ENCODE assay signal across 14 mouse cellular contexts in the genomic region with DNA sequence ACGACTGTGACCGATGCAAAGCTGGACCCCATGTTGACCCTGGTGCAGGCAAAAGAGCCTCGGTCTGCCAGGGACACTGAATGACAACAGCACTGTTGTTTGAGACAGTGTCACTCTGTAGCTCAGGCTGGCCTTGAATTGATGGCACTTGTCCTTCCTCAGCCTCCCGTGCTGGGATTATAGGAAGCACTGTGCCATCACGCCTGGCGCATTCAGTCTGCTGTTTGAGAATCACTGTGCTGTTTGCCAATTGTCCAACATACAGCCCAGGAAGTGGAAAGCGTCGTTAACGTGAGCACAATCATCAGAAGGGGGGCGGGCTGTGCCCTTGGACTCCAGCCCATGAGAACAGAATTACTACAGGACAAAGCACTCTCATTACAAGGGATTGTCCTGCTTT. TPM values are rescaled to one million over a fixed set of nuclear protein-coding genes. Genes with fewer than 3 reads are reported as not detected.
DNase-seq lines count a peak whose midpoint lies in the region; ATAC-seq and TF ChIP-seq lines count a peak whose summit lies in the region.
"Had no signal": no experiment of that assay in that cellular context is flagged by ENCODE, and none has a peak within 500 bp of the region (broad histone marks: within the 10 kb centered on the region; RNA-seq: fewer than 3 reads in every experiment).

No protein-coding gene starts in this region.

- no peak for TF ChIP-seq EP300 in liver, postnatal 0 days (IDR thresholded peaks at IDR 0.05; ENCODE audit: low read depth)

- TF ChIP-seq CTCF in liver, postnatal 0 days (IDR thresholded peaks at IDR 0.05; ENCODE audit: low read depth): no peak

- no peak overlapping the region for H3K9ac ChIP-seq in forebrain, embryonic 15.5 days (replicated peaks)
- H3K9ac ChIP-seq in forebrain, embryonic 11.5 days (ENCODE audit: low read length): no peak overlapping the region
- no peak overlapping the region for H3K9ac ChIP-seq in liver, postnatal 0 days (replicated peaks)
- no peak overlapping the region for H3K9ac ChIP-seq in liver, embryonic 12.5 days
- no peak overlapping the region for H3K9ac ChIP-seq in intestine, embryonic 15.5 days
- H3K9ac ChIP-seq: heart, embryonic 15.5 days; liver, embryonic 14.5 days had no signal

- H3K27ac ChIP-seq in forebrain, embryonic 15.5 days (replicated peaks): 0 out of 2 replicates have a peak overlapping the region, but pooled peaks have one; percentile 19
- H3K27ac ChIP-seq in forebrain, embryonic 11.5 days (ENCODE audit: low read depth, low read length): no peak overlapping the region
- H3K27ac ChIP-seq in liver, postnatal 0 days (ENCODE audit: low read depth): peak overlapping the region; percentile 61
- H3K27ac ChIP-seq in liver, embryonic 12.5 days: no peak overlapping the region
- H3K27ac ChIP-seq in intestine, embryonic 15.5 days: no peak overlapping the region
- H3K27ac ChIP-seq: heart, embryonic 15.5 days; liver, embryonic 14.5 days had no signal

- no peak overlapping the region for H3K4me3 ChIP-seq in forebrain, embryonic 15.5 days
- no peak overlapping the region for H3K4me3 ChIP-seq in forebrain, embryonic 11.5 days (ENCODE audit: low read depth, low read length)
- H3K4me3 ChIP-seq in liver, postnatal 0 days (ENCODE audit: low read depth, low read length): no peak overlapping the region
- no peak overlapping the region for H3K4me3 ChIP-seq in liver, embryonic 12.5 days
- no peak overlapping the region for H3K4me3 ChIP-seq in intestine, embryonic 15.5 days (replicated peaks)
- H3K4me3 ChIP-seq: heart, embryonic 15.5 days had no signal

- H3K27me3 ChIP-seq in forebrain, embryonic 15.5 days: no peaks in the 10 kb centered on the region
- H3K27me3 ChIP-seq in forebrain, embryonic 11.5 days (ENCODE audit: control insufficient read depth, insufficient read depth, low read length): no peaks in the 10 kb centered on the region
- no peaks in the 10 kb centered on the region for H3K27me3 ChIP-seq in liver, postnatal 0 days (ENCODE audit: insufficient read depth, low read length)
- H3K27me3 ChIP-seq in liver, embryonic 12.5 days (replicated peaks): no peaks in the 10 kb centered on the region
- no peaks in the 10 kb centered on the region for H3K27me3 ChIP-seq in intestine, embryonic 15.5 days (replicated peaks)
- H3K27me3 ChIP-seq: heart, embryonic 15.5 days had no signal

- ATAC-seq in forebrain, embryonic 15.5 days (replicated peaks): no peak
- ATAC-seq in forebrain, embryonic 11.5 days (replicated peaks; ENCODE audit: low FRiP score): no peak
- ATAC-seq in liver, postnatal 0 days: peak; percentile 66
- no peak for ATAC-seq in liver, embryonic 12.5 days
- 0 out of 2 replicates have a peak, but pooled peaks have one; percentile 15 for ATAC-seq in intestine, embryonic 15.5 days

- 53% methylated on average over 10 of the region's 10 CpGs for WGBS in forebrain, embryonic 15.5 days
- 77% methylated on average over 10 of the region's 10 CpGs for WGBS in forebrain, embryonic 11.5 days
- 60% methylated on average over 10 of the region's 10 CpGs for WGBS in liver, postnatal 0 days (ENCODE audit: insufficient replicate concordance)
- 72% methylated on average over 10 of the region's 10 CpGs for WGBS in liver, embryonic 12.5 days (ENCODE audit: insufficient replicate concordance)
- WGBS in intestine, embryonic 15.5 days: 64% methylated on average over 10 of the region's 10 CpGs

- H3K4me2 ChIP-seq in forebrain, embryonic 15.5 days (replicated peaks): no peak overlapping the region
- no peak overlapping the region for H3K4me2 ChIP-seq in forebrain, embryonic 11.5 days (ENCODE audit: low read depth, low read length, severe bottlenecking)
- H3K4me2 ChIP-seq in liver, postnatal 0 days (ENCODE audit: low read depth, low read length): no peak overlapping the region
- H3K4me2 ChIP-seq in liver, embryonic 12.5 days: no peak overlapping the region
- no peak overlapping the region for H3K4me2 ChIP-seq in intestine, embryonic 15.5 days (replicated peaks)
- H3K4me2 ChIP-seq: heart, embryonic 15.5 days had no signal

- peaks cover 8% of the 10 kb centered on the region for H3K4me1 ChIP-seq in forebrain, embryonic 15.5 days
- H3K4me1 ChIP-seq in forebrain, embryonic 11.5 days (replicated peaks; ENCODE audit: control insufficient read depth, insufficient read depth, low read length): no peaks in the 10 kb centered on the region
- peaks cover 16% of the 10 kb centered on the region for H3K4me1 ChIP-seq in liver, postnatal 0 days (ENCODE audit: insufficient read depth)
- H3K4me1 ChIP-seq in liver, embryonic 12.5 days: peaks cover 14% of the 10 kb centered on the region
- H3K4me1 ChIP-seq in intestine, embryonic 15.5 days (replicated peaks): peaks cover 10% of the 10 kb centered on the region; the same call in 1 of the 2 replicates
- H3K4me1 ChIP-seq: heart, embryonic 15.5 days had no signal

- no peak for DNase-seq in forebrain, embryonic 11.5 days (ENCODE audit: low spot score)
- no peak for DNase-seq in liver, postnatal 0 days
- peak; percentile 56 for DNase-seq in adrenal gland, adult 8-10 months
- no peak for DNase-seq in cerebellum, adult 11 months
- no peak for DNase-seq in thymus, postnatal 10 days (ENCODE audit: low spot score in 2 of 2)
- DNase-seq: cerebellum, postnatal 14 days; gastrocnemius, postnatal 36 days; kidney, postnatal 4 days had no signal

- no peaks in the 10 kb centered on the region for H3K9me3 ChIP-seq in forebrain, embryonic 15.5 days
- H3K9me3 ChIP-seq in forebrain, embryonic 11.5 days (ENCODE audit: control insufficient read depth, low read length): no peaks in the 10 kb centered on the region
- H3K9me3 ChIP-seq in liver, postnatal 0 days (ENCODE audit: low read length): no peaks in the 10 kb centered on the region
- H3K9me3 ChIP-seq in liver, embryonic 12.5 days (replicated peaks): no peaks in the 10 kb centered on the region
- no peaks in the 10 kb centered on the region for H3K9me3 ChIP-seq in intestine, embryonic 15.5 days
- H3K9me3 ChIP-seq: G1E; heart, embryonic 15.5 days had no signal

- H3K36me3 ChIP-seq in forebrain, embryonic 15.5 days: peaks cover 67% of the 10 kb centered on the region
- no peaks in the 10 kb centered on the region; the same call in 1 of the 2 replicates for H3K36me3 ChIP-seq in forebrain, embryonic 11.5 days (ENCODE audit: control insufficient read depth, insufficient read depth, low read length)
- peaks cover 22% of the 10 kb centered on the region for H3K36me3 ChIP-seq in liver, postnatal 0 days (replicated peaks; ENCODE audit: insufficient read depth, low read length)
- H3K36me3 ChIP-seq in liver, embryonic 12.5 days: peaks cover 85% of the 10 kb centered on the region
- H3K36me3 ChIP-seq in intestine, embryonic 15.5 days: peaks cover 35% of the 10 kb centered on the region

RNA-seq across cellular contexts. Expression of gene Arl10, which starts 7.3 kb away (rescaled TPM):
- polyA plus RNA-seq in forebrain, embryonic 15.5 days (2015; fragmentation: Nextera tagmentation; extraction: Ambion mirVana): 81.8 and 87.6 TPM in 2 replicates
- polyA plus RNA-seq in forebrain, embryonic 11.5 days (2014; fragmentation: Nextera tagmentation; extraction: Ambion mirVana): 26.4 and 30.3 TPM in 2 replicates
- polyA plus RNA-seq in liver, postnatal 0 days (2015; fragmentation: Nextera tagmentation; extraction: Ambion mirVana): 7.0 and 7.1 TPM in 2 replicates
- polyA plus RNA-seq in liver, embryonic 12.5 days (2016; fragmentation: Nextera tagmentation; extraction: Ambion mirVana): 10.7 and 10.9 TPM in 2 replicates
- 10 to 100 TPM; 55.4 to 77.4 (median 62.0) TPM for total RNA-seq in adrenal gland, adult 8-10 months (2022)
- 21.7 and 25.2 TPM in 2 replicates for polyA plus RNA-seq in intestine, embryonic 15.5 days (2015; fragmentation: Nextera tagmentation; extraction: Ambion mirVana)

RNA-seq across cellular contexts. Expression of gene Nop16, which starts 7.8 kb away (rescaled TPM):
- polyA plus RNA-seq in forebrain, embryonic 15.5 days (2015; fragmentation: Nextera tagmentation; extraction: Ambion mirVana): 57.8 and 61.8 TPM in 2 replicates
- polyA plus RNA-seq in forebrain, embryonic 11.5 days (2014; fragmentation: Nextera tagmentation; extraction: Ambion mirVana): 71.1 and 78.9 TPM in 2 replicates
- 41.1 and 42.3 TPM in 2 replicates for polyA plus RNA-seq in liver, postnatal 0 days (2015; fragmentation: Nextera tagmentation; extraction: Ambion mirVana)
- polyA plus RNA-seq in liver, embryonic 12.5 days (2016; fragmentation: Nextera tagmentation; extraction: Ambion mirVana): 82.4 and 85.5 TPM in 2 replicates
- 10 to 100 TPM; 45.5 to 56.7 (median 51.8) TPM for total RNA-seq in adrenal gland, adult 8-10 months (2022)
- 86.1 and 93.9 TPM in 2 replicates for polyA plus RNA-seq in intestine, embryonic 15.5 days (2015; fragmentation: Nextera tagmentation; extraction: Ambion mirVana)

RNA-seq across cellular contexts. Expression of gene Higd2a, which starts 7.9 kb away (rescaled TPM):
- polyA plus RNA-seq in forebrain, embryonic 15.5 days (2015; fragmentation: Nextera tagmentation; extraction: Ambion mirVana): 211 and 216 TPM in 2 replicates
- 144 and 150 TPM in 2 replicates for polyA plus RNA-seq in forebrain, embryonic 11.5 days (2014; fragmentation: Nextera tagmentation; extraction: Ambion mirVana)
- polyA plus RNA-seq in liver, postnatal 0 days (2015; fragmentation: Nextera tagmentation; extraction: Ambion mirVana): 169 and 176 TPM in 2 replicates
- 127 and 135 TPM in 2 replicates for polyA plus RNA-seq in liver, embryonic 12.5 days (2016; fragmentation: Nextera tagmentation; extraction: Ambion mirVana)
- total RNA-seq in adrenal gland, adult 8-10 months (2022): 100 to 1,000 TPM; 214 to 224 (median 218) TPM
- 233 and 239 TPM in 2 replicates for polyA plus RNA-seq in intestine, embryonic 15.5 days (2015; fragmentation: Nextera tagmentation; extraction: Ambion mirVana)

RNA-seq across cellular contexts. Expression of gene 4833439L19Rik, which starts 16.9 kb away (rescaled TPM):
- polyA plus RNA-seq in forebrain, embryonic 15.5 days (2015; fragmentation: Nextera tagmentation; extraction: Ambion mirVana): 287 and 293 TPM in 2 replicates
- polyA plus RNA-seq in forebrain, embryonic 11.5 days (2014; fragmentation: Nextera tagmentation; extraction: Ambion mirVana): 250 and 259 TPM in 2 replicates
- polyA plus RNA-seq in liver, postnatal 0 days (2015; fragmentation: Nextera tagmentation; extraction: Ambion mirVana): 40.9 and 41.6 TPM in 2 replicates
- polyA plus RNA-seq in liver, embryonic 12.5 days (2016; fragmentation: Nextera tagmentation; extraction: Ambion mirVana): 66.8 and 69.3 TPM in 2 replicates
- 100 to 1,000 TPM; 162 to 193 (median 173) TPM for total RNA-seq in adrenal gland, adult 8-10 months (2022)
- 107 and 110 TPM in 2 replicates for polyA plus RNA-seq in intestine, embryonic 15.5 days (2015; fragmentation: Nextera tagmentation; extraction: Ambion mirVana)

RNA-seq across cellular contexts. Expression of gene Cltb, which starts 29.0 kb away (rescaled TPM):
- 119 and 125 TPM in 2 replicates for polyA plus RNA-seq in forebrain, embryonic 15.5 days (2015; fragmentation: Nextera tagmentation; extraction: Ambion mirVana)
- polyA plus RNA-seq in forebrain, embryonic 11.5 days (2014; fragmentation: Nextera tagmentation; extraction: Ambion mirVana): 20.0 TPM in 2 replicates
- polyA plus RNA-seq in liver, postnatal 0 days (2015; fragmentation: Nextera tagmentation; extraction: Ambion mirVana): 29.0 and 30.2 TPM in 2 replicates
- polyA plus RNA-seq in liver, embryonic 12.5 days (2016; fragmentation: Nextera tagmentation; extraction: Ambion mirVana): 51.2 and 52.6 TPM in 2 replicates
- 100 to 1,000 TPM in 2 of 4 experiments, 10 to 100 TPM in 2; 79.4 to 163 (median 115) TPM for total RNA-seq in adrenal gland, adult 8-10 months (2022)
- 76.9 and 78.6 TPM in 2 replicates for polyA plus RNA-seq in intestine, embryonic 15.5 days (2015; fragmentation: Nextera tagmentation; extraction: Ambion mirVana)

Comparison
In these comparisons a context has a peak if more than half of its experiments do, and no peak if none do; other contexts are left out.
1. ATAC-seq: peak in liver, postnatal 0 days (single experiment) and intestine, embryonic 15.5 days (single experiment); none in forebrain, embryonic 15.5 days (single experiment), forebrain, embryonic 11.5 days (single experiment) and liver, embryonic 12.5 days (single experiment).
2. H3K27ac ChIP-seq: peak in forebrain, embryonic 15.5 days (single experiment) and liver, postnatal 0 days (single experiment); none in forebrain, embryonic 11.5 days (single experiment), liver, embryonic 12.5 days (single experiment) and intestine, embryonic 15.5 days (single experiment).